In the genomic region with DNA sequence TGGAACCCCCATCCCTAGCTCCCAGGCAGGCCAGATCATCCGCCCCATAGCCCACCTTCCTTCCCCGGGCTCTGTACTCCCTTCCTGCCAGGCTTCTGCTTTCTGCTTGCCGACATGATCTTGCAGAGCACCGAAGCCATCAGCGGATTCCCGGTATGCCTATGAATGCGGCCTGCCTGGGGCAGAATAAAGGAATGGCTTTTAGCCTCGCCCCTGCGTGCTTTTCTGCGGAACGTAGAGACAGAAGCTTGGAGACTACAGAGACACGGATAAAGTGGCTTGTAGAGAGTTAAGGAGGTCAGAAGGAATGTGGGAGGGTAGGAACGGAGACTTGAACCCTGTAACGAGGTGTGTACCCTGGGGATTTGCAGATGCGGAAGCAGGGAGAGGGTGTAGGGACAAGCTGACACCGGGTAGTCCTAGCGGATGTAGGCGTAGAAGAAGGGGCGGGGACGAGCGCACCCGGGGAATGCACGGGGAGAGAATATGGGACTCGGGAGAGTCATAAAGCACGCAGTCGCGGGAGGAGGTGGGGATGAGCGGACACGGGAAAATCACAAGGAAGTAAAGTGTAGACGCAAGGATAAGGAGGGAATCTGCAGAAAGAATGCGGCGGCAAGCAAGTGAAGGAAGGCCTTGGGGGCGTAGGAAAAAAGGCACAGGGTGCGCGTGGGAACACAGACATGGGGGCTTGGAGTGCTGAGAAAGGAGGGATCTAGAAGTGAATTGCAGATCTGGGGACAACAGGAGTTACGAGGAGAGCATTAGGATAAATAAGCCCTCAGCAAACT, we compare ENCODE assay signal across 8 mouse cellular contexts. TPM values are rescaled to one million over a fixed set of nuclear protein-coding genes. Genes with fewer than 3 reads are reported as not detected.
A peak's percentile ranks its signal among the peaks of the same experiment; 100 is the strongest.
DNase-seq lines count a peak whose midpoint lies in the region; ATAC-seq and TF ChIP-seq lines count a peak whose summit lies in the region.

No protein-coding gene starts in this region.

- dilution Hi-C loops in CH12.LX (cut with MboI; ENCODE audit: extremely low pct_ligation_motif_present, extremely low pct_unique_long_range_greater_than_20kb, low sequenced_read_pairs) = no loop called here

- H3K9me3 ChIP-seq in CH12.LX (replicated peaks; ENCODE audit: low read length) = no peaks in the 10 kb centered on the region
- no peaks in the 10 kb centered on the region for H3K9me3 ChIP-seq in forebrain, embryonic 11.5 days (ENCODE audit: control insufficient read depth, low read length)
- no peaks in the 10 kb centered on the region for H3K9me3 ChIP-seq in heart, embryonic 15.5 days (replicated peaks)
- no peaks in the 10 kb centered on the region for H3K9me3 ChIP-seq in liver, embryonic 14.5 days (ENCODE audit: control insufficient read depth, low read length)
- H3K9me3 ChIP-seq in neural tube, embryonic 11.5 days (ENCODE audit: control insufficient read depth, low read length) = no peaks in the 10 kb centered on the region
- H3K9me3 ChIP-seq in stomach, embryonic 16.5 days (replicated peaks; ENCODE audit: control insufficient read depth, low read length) = no peaks in the 10 kb centered on the region

- TF ChIP-seq CTCF in CH12.LX (conservative IDR thresholded peaks at IDR 0.05 in 1 of 2, IDR thresholded peaks at IDR 0.05 in 1 of 2; ENCODE audit: low read depth in 2 of 2, low read length in 2 of 2) = no peak
- TF ChIP-seq CTCF in liver, embryonic 14.5 days (IDR thresholded peaks at IDR 0.05; ENCODE audit: low read depth) = no peak

- H3K4me3 ChIP-seq in CH12.LX (replicated peaks in 1 of 3; ENCODE audit: low read depth in 2 of 3, low read length in 2 of 3, poor library complexity in 1 of 3) = peak overlapping the region; percentile 63 to 68 (median 65)
- H3K4me3 ChIP-seq in forebrain, embryonic 11.5 days (ENCODE audit: low read depth, low read length) = peak overlapping the region; percentile 52
- H3K4me3 ChIP-seq in heart, embryonic 15.5 days = peak overlapping the region; percentile 60
- peak overlapping the region; percentile 71 to 74 for H3K4me3 ChIP-seq in liver, embryonic 14.5 days (ENCODE audit: insufficient read depth in 1 of 2, low read depth in 2 of 2, low read length in 2 of 2)
- H3K4me3 ChIP-seq in neural tube, embryonic 11.5 days (ENCODE audit: low read depth, low read length) = peak overlapping the region; percentile 48
- peak overlapping the region; percentile 59 for H3K4me3 ChIP-seq in stomach, embryonic 16.5 days (replicated peaks; ENCODE audit: low read length)

- WGBS in forebrain, embryonic 11.5 days = under 1% methylated on average over 36 of the region's 36 CpGs
- 1% methylated on average over 36 of the region's 36 CpGs for WGBS in heart, embryonic 15.5 days
- under 1% methylated on average over 36 of the region's 36 CpGs for WGBS in liver, embryonic 14.5 days (ENCODE audit: insufficient replicate concordance)
- WGBS in neural tube, embryonic 11.5 days = under 1% methylated on average over 36 of the region's 36 CpGs
- WGBS in stomach, embryonic 16.5 days = under 1% methylated on average over 36 of the region's 36 CpGs

- in situ Hi-C loops in CH12.LX (cut with MboI; ENCODE audit: low pct_ligation_motif_present, low pct_unique_long_range_greater_than_20kb, low sequenced_read_pairs) = no loop called here

- H3K27me3 ChIP-seq in CH12.LX (replicated peaks) = no peaks in the 10 kb centered on the region
- no peaks in the 10 kb centered on the region for H3K27me3 ChIP-seq in forebrain, embryonic 11.5 days (ENCODE audit: control insufficient read depth, insufficient read depth, low read length)
- H3K27me3 ChIP-seq in heart, embryonic 15.5 days = no peaks in the 10 kb centered on the region
- H3K27me3 ChIP-seq in liver, embryonic 14.5 days (ENCODE audit: control insufficient read depth, insufficient read depth, low read length) = no peaks in the 10 kb centered on the region
- H3K27me3 ChIP-seq in neural tube, embryonic 11.5 days (ENCODE audit: control insufficient read depth, insufficient read depth, low read length) = no peaks in the 10 kb centered on the region
- H3K27me3 ChIP-seq in stomach, embryonic 16.5 days (ENCODE audit: control insufficient read depth, insufficient read depth, low read length) = no peaks in the 10 kb centered on the region

- H3K9ac ChIP-seq in CH12.LX (ENCODE audit: insufficient read depth, low read depth) = peak overlapping the region; percentile 42
- peak overlapping the region; percentile 63 for H3K9ac ChIP-seq in forebrain, embryonic 11.5 days (ENCODE audit: low read length)
- peak overlapping the region; percentile 69 for H3K9ac ChIP-seq in heart, embryonic 15.5 days
- peak overlapping the region; percentile 74 for H3K9ac ChIP-seq in liver, embryonic 14.5 days (replicated peaks)
- H3K9ac ChIP-seq in neural tube, embryonic 11.5 days (ENCODE audit: low read length) = peak overlapping the region; percentile 70
- peak overlapping the region; percentile 76 for H3K9ac ChIP-seq in stomach, embryonic 16.5 days (ENCODE audit: low read length)

- no peak for TF ChIP-seq EP300 in CH12.LX (IDR thresholded peaks at IDR 0.05; ENCODE audit: low read length)
- TF ChIP-seq EP300 in liver, embryonic 14.5 days (IDR thresholded peaks at IDR 0.05; ENCODE audit: low read depth) = no peak

- H3K36me3 ChIP-seq in CH12.LX (replicated peaks in 1 of 2; ENCODE audit: control insufficient read depth in 1 of 2, insufficient read depth in 1 of 2, low read length in 1 of 2) = peaks cover 0 to 12% of the 10 kb centered on the region in 2 experiments
- H3K36me3 ChIP-seq in forebrain, embryonic 11.5 days (ENCODE audit: control insufficient read depth, insufficient read depth, low read length) = no peaks in the 10 kb centered on the region
- no peaks in the 10 kb centered on the region for H3K36me3 ChIP-seq in heart, embryonic 15.5 days
- no peaks in the 10 kb centered on the region for H3K36me3 ChIP-seq in liver, embryonic 14.5 days (replicated peaks; ENCODE audit: control insufficient read depth, insufficient read depth, low read depth)
- H3K36me3 ChIP-seq in neural tube, embryonic 11.5 days (ENCODE audit: control insufficient read depth, insufficient read depth, low read length) = no peaks in the 10 kb centered on the region
- no peaks in the 10 kb centered on the region for H3K36me3 ChIP-seq in stomach, embryonic 16.5 days (ENCODE audit: control insufficient read depth, insufficient read depth, low read length)

- peaks cover 19 to 56% of the 10 kb centered on the region in 2 experiments for H3K4me1 ChIP-seq in CH12.LX (ENCODE audit: control insufficient read depth in 1 of 2, insufficient read depth in 2 of 2)
- peaks cover 7% of the 10 kb centered on the region; the same call in 1 of the 2 replicates for H3K4me1 ChIP-seq in forebrain, embryonic 11.5 days (replicated peaks; ENCODE audit: control insufficient read depth, insufficient read depth, low read length)
- H3K4me1 ChIP-seq in heart, embryonic 15.5 days (replicated peaks) = peaks cover 42% of the 10 kb centered on the region
- peaks cover 4 to 22% of the 10 kb centered on the region in 2 experiments; a peak in 3 of 4 replicates for H3K4me1 ChIP-seq in liver, embryonic 14.5 days (replicated peaks; ENCODE audit: control insufficient read depth in 2 of 2, insufficient read depth in 2 of 2, low read length in 1 of 2)
- H3K4me1 ChIP-seq in neural tube, embryonic 11.5 days (ENCODE audit: control insufficient read depth, insufficient read depth, low read length) = 0 out of 2 replicates have a peak, but pooled peaks cover 4% of the 10 kb centered on the region
- H3K4me1 ChIP-seq in stomach, embryonic 16.5 days (ENCODE audit: control insufficient read depth, insufficient read depth, low read length) = peaks cover 14% of the 10 kb centered on the region

- H3K79me2 ChIP-seq in CH12.LX (replicated peaks; ENCODE audit: control insufficient read depth, extremely low read depth, insufficient read depth, poor library complexity, severe bottlenecking) = no peaks in the 10 kb centered on the region; the same call in 1 of the 2 replicates

- TF ChIP-seq POLR2A in CH12.LX (IDR thresholded peaks at IDR 0.05; ENCODE audit: low read depth, low read length) = no peak; the same call in 1 of the 2 replicates

- no peak for TF ChIP-seq RAD21 in CH12.LX (IDR thresholded peaks at IDR 0.05; ENCODE audit: low read depth, low read length)

- peak; percentile 83 for ATAC-seq in forebrain, embryonic 11.5 days (replicated peaks; ENCODE audit: low FRiP score)
- ATAC-seq in heart, embryonic 15.5 days (replicated peaks; ENCODE audit: insufficient number of reproducible peaks, insufficient read depth, low FRiP score, low read depth) = peak; percentile 88
- ATAC-seq in liver, embryonic 14.5 days (ENCODE audit: insufficient read depth) = peak; percentile 85
- ATAC-seq in neural tube, embryonic 11.5 days (ENCODE audit: insufficient read depth, low FRiP score, low TSS enrichment) = peak; percentile 82
- peak; percentile 92 for ATAC-seq in stomach, embryonic 16.5 days (ENCODE audit: insufficient read depth, low FRiP score)

- H3K4me2 ChIP-seq in CH12.LX (ENCODE audit: insufficient read depth, low read depth, poor library complexity, severe bottlenecking) = peak overlapping the region; percentile 73
- peak overlapping the region; percentile 81 for H3K4me2 ChIP-seq in forebrain, embryonic 11.5 days (ENCODE audit: low read depth, low read length, severe bottlenecking)
- peak overlapping the region; percentile 72 for H3K4me2 ChIP-seq in heart, embryonic 15.5 days
- H3K4me2 ChIP-seq in liver, embryonic 14.5 days (ENCODE audit: low read depth) = peak overlapping the region; percentile 99
- peak overlapping the region; percentile 81 for H3K4me2 ChIP-seq in neural tube, embryonic 11.5 days (ENCODE audit: low read depth)
- H3K4me2 ChIP-seq in stomach, embryonic 16.5 days (ENCODE audit: low read depth, low read length) = peak overlapping the region; percentile 98

- peak; percentile 78 for DNase-seq in CH12.LX (ENCODE audit: extremely low read depth)
- peak; percentile 59 for DNase-seq in c-Kit-positive CD71-positive TER-119-positive erythroid progenitor cells, embryonic 14.5 days (ENCODE audit: low spot score)
- peak; percentile 79 for DNase-seq in forebrain, embryonic 11.5 days (ENCODE audit: low spot score)
- DNase-seq in kidney, postnatal 14 days = peak; percentile 91
- peak; percentile 45 to 61 (median 47) for DNase-seq in liver, embryonic 14.5 days (ENCODE audit: low read depth in 3 of 3, low spot score in 3 of 3)
- DNase-seq in neural tube, embryonic 11.5 days (ENCODE audit: low spot score) = peak; percentile 71

- H3K27ac ChIP-seq in CH12.LX (ENCODE audit: insufficient read depth, low read depth) = peak overlapping the region; percentile 5; the same call in 1 of the 2 replicates
- peak overlapping the region; percentile 55 for H3K27ac ChIP-seq in forebrain, embryonic 11.5 days (ENCODE audit: low read depth, low read length)
- H3K27ac ChIP-seq in heart, embryonic 15.5 days = peak overlapping the region; percentile 97
- H3K27ac ChIP-seq in liver, embryonic 14.5 days = peak overlapping the region; percentile 70
- peak overlapping the region; percentile 65 for H3K27ac ChIP-seq in neural tube, embryonic 11.5 days (ENCODE audit: low read depth, low read length)
- H3K27ac ChIP-seq in stomach, embryonic 16.5 days (ENCODE audit: low read length) = peak overlapping the region; percentile 97

RNA-seq across cellular contexts. Expression of a gene that starts 0.6 kb away (rescaled TPM):
- total RNA-seq in CH12.LX (2012; rRNA removed) (186 and 201 TPM in 2 replicates), CH12.LX (2014; rRNA removed) (147 and 157 TPM in 2 replicates)
- polyA plus RNA-seq in CH12.LX (2012; ENCODE audit: insufficient read length, low read depth) = 201 and 248 TPM in 2 replicates
- 193 and 201 TPM in 2 replicates for polyA plus RNA-seq in forebrain, embryonic 11.5 days (2014; fragmentation: Nextera tagmentation; extraction: Ambion mirVana)
- 631 and 668 TPM in 2 replicates for polyA plus RNA-seq in heart, embryonic 15.5 days (2015; fragmentation: Nextera tagmentation; extraction: Ambion mirVana)
- 79.1 and 116 TPM in 2 replicates for polyA plus RNA-seq in liver, embryonic 14.5 days (2012; rRNA removed)
- polyA plus RNA-seq in liver, embryonic 14.5 days (2014; fragmentation: Nextera tagmentation; extraction: Ambion mirVana) = 261 and 265 TPM in 2 replicates
- polyA plus RNA-seq in neural tube, embryonic 11.5 days (2014; fragmentation: Nextera tagmentation; extraction: Ambion mirVana) = 207 and 224 TPM in 2 replicates
- 365 and 382 TPM in 2 replicates for polyA plus RNA-seq in stomach, embryonic 16.5 days (2015; fragmentation: Nextera tagmentation; extraction: Ambion mirVana)

RNA-seq across cellular contexts. Expression of a gene that starts 0.6 kb away (rescaled TPM):
- total RNA-seq in CH12.LX (2012; rRNA removed) (not detected in 2 replicates), CH12.LX (2014; rRNA removed) (0.39 TPM in 1 of 2 replicates, not detected in the other)
- polyA plus RNA-seq in CH12.LX (2012; ENCODE audit: insufficient read length, low read depth) = 0.66 TPM in 1 of 2 replicates, not detected in the other
- polyA plus RNA-seq in forebrain, embryonic 11.5 days (2014; fragmentation: Nextera tagmentation; extraction: Ambion mirVana) = not detected in 2 replicates
- polyA plus RNA-seq in heart, embryonic 15.5 days (2015; fragmentation: Nextera tagmentation; extraction: Ambion mirVana) = 0.31 and 0.43 TPM in 2 replicates
- polyA plus RNA-seq in liver, embryonic 14.5 days (2012; rRNA removed) = 0.19 and 0.26 TPM in 2 replicates
- not detected in 2 replicates for polyA plus RNA-seq in liver, embryonic 14.5 days (2014; fragmentation: Nextera tagmentation; extraction: Ambion mirVana)
- not detected in 2 replicates for polyA plus RNA-seq in neural tube, embryonic 11.5 days (2014; fragmentation: Nextera tagmentation; extraction: Ambion mirVana)
- 0.62 TPM in 1 of 2 replicates, not detected in the other for polyA plus RNA-seq in stomach, embryonic 16.5 days (2015; fragmentation: Nextera tagmentation; extraction: Ambion mirVana)

RNA-seq across cellular contexts. Expression of a gene that starts 2.7 kb away (rescaled TPM):
- total RNA-seq in CH12.LX (2012; rRNA removed) (not detected in 2 replicates), CH12.LX (2014; rRNA removed) (not detected in 2 replicates)
- not detected in 2 replicates for polyA plus RNA-seq in CH12.LX (2012; ENCODE audit: insufficient read length, low read depth)
- not detected in 2 replicates for polyA plus RNA-seq in forebrain, embryonic 11.5 days (2014; fragmentation: Nextera tagmentation; extraction: Ambion mirVana)
- not detected in 2 replicates for polyA plus RNA-seq in heart, embryonic 15.5 days (2015; fragmentation: Nextera tagmentation; extraction: Ambion mirVana)
- not detected in 2 replicates for polyA plus RNA-seq in liver, embryonic 14.5 days (2012; rRNA removed)
- not detected in 2 replicates for polyA plus RNA-seq in liver, embryonic 14.5 days (2014; fragmentation: Nextera tagmentation; extraction: Ambion mirVana)
- not detected in 2 replicates for polyA plus RNA-seq in neural tube, embryonic 11.5 days (2014; fragmentation: Nextera tagmentation; extraction: Ambion mirVana)
- polyA plus RNA-seq in stomach, embryonic 16.5 days (2015; fragmentation: Nextera tagmentation; extraction: Ambion mirVana) = not detected in 2 replicates

RNA-seq across cellular contexts. Expression of a gene that starts 6.4 kb away (rescaled TPM):
- total RNA-seq in CH12.LX (2012; rRNA removed) (0.25 TPM in 1 of 2 replicates, not detected in the other), CH12.LX (2014; rRNA removed) (not detected in 2 replicates)
- not detected in 2 replicates for polyA plus RNA-seq in CH12.LX (2012; ENCODE audit: insufficient read length, low read depth)
- polyA plus RNA-seq in forebrain, embryonic 11.5 days (2014; fragmentation: Nextera tagmentation; extraction: Ambion mirVana) = not detected in 2 replicates
- 1.6 and 18.8 TPM in 2 replicates for polyA plus RNA-seq in heart, embryonic 15.5 days (2015; fragmentation: Nextera tagmentation; extraction: Ambion mirVana)
- polyA plus RNA-seq in liver, embryonic 14.5 days (2012; rRNA removed) = 3.1 and 4.3 TPM in 2 replicates
- polyA plus RNA-seq in liver, embryonic 14.5 days (2014; fragmentation: Nextera tagmentation; extraction: Ambion mirVana) = 10.2 and 13.2 TPM in 2 replicates
- not detected in 2 replicates for polyA plus RNA-seq in neural tube, embryonic 11.5 days (2014; fragmentation: Nextera tagmentation; extraction: Ambion mirVana)
- 2.7 and 2.8 TPM in 2 replicates for polyA plus RNA-seq in stomach, embryonic 16.5 days (2015; fragmentation: Nextera tagmentation; extraction: Ambion mirVana)

RNA-seq across cellular contexts. Expression of a gene that starts 15.9 kb away (rescaled TPM):
- total RNA-seq in CH12.LX (2012; rRNA removed) = not detected in 2 replicates
- not detected in 2 replicates for total RNA-seq in CH12.LX (2014; rRNA removed)
- 0.10 TPM in 1 of 2 replicates, not detected in the other for polyA plus RNA-seq in CH12.LX (2012; ENCODE audit: insufficient read length, low read depth)
- polyA plus RNA-seq in forebrain, embryonic 11.5 days (2014; fragmentation: Nextera tagmentation; extraction: Ambion mirVana) = not detected in 2 replicates
- polyA plus RNA-seq in heart, embryonic 15.5 days (2015; fragmentation: Nextera tagmentation; extraction: Ambion mirVana) = not detected in 2 replicates
- 0.07 TPM in 1 of 2 replicates, not detected in the other for polyA plus RNA-seq in liver, embryonic 14.5 days (2012; rRNA removed)
- polyA plus RNA-seq in liver, embryonic 14.5 days (2014; fragmentation: Nextera tagmentation; extraction: Ambion mirVana) = 0.06 and 0.08 TPM in 2 replicates
- polyA plus RNA-seq in neural tube, embryonic 11.5 days (2014; fragmentation: Nextera tagmentation; extraction: Ambion mirVana) = not detected in 2 replicates
- polyA plus RNA-seq in stomach, embryonic 16.5 days (2015; fragmentation: Nextera tagmentation; extraction: Ambion mirVana) = 0.29 TPM in 1 of 2 replicates, not detected in the other

Comparison
In these comparisons a context has a peak if more than half of its experiments do, and no peak if none do; other contexts are left out.
1. Peak in every context shown above with its lines: DNase-seq, ATAC-seq, H3K4me3 ChIP-seq and H3K27ac ChIP-seq.
2. H3K27ac ChIP-seq: peak in every context shown above with its lines; median percentile 97 in heart, embryonic 15.5 days; 97 in stomach, embryonic 16.5 days; 70 in liver, embryonic 14.5 days; 65 in neural tube, embryonic 11.5 days; 55 in forebrain, embryonic 11.5 days; 5 in CH12.LX.